Mouse (Mus musculus) liver, adult (tissue): ENCODE results near the gene Gm5269.

ENCODE experiments used
- GATA4 ChIP-seq: IDR thresholded peaks from 2 replicates; pipeline ENCODE4 v1.6.1; 2014; ENCODE audit warnings: mild to moderate bottlenecking, low read length; ENCODE audit not compliant: insufficient replicate concordance

The Gm5269 gene

GRCm38 (mm10) chr1:45894168-45894912 is 4.3 kb upstream of the Gm5269 start:
- TF ChIP-seq GATA4 = no peak

GRCm38 (mm10) chr1:45891986-45892385 is 1.9 kb upstream of the Gm5269 start:
- no peak for TF ChIP-seq GATA4

DNA sequence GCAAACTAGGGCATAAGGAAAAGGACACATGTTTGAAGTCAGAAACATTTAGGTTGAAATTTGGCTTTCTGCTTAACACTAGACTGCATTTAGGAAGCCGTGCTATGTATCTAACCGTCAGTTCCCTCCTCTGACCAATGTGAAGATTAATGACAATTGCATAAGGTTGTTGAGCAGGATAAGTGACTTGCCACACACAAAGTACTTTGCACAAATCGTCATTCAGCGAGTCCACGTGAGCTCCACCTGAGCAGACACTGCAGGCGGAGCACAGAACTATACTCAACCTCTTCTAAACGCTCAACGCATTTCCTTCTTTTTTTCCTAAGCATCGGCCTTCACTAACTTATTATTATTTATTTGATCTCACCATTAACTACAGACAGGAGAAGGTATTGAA is 3.3 kb downstream of the Gm5269 start:
- TF ChIP-seq GATA4 = no peak

DNA sequence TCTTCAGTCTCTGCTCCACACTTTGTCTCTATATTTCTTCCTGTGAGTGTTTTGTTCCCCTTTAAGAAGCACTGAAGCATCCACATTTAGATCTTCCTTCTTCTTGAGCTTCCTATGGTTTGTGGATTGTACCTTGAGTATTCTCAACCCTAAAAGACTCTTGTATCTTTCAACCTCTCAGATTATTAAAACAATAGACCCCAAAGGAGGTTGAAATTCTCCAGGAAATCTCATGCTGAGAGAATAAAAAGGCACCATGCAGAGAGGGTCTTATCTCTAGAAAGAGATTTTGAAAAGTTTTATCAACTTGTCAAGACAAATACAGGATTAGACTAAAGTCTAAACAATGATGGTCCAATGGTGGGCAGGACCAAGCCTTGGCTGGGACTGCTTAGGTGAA is 6.7 kb downstream of the Gm5269 start:
- no peak for TF ChIP-seq GATA4

- TF ChIP-seq GATA4 = no peak
Measured at GRCm38 (mm10) chr1:45882076-45882475, 8.0 kb downstream of the Gm5269 start.

- TF ChIP-seq GATA4 = no peak
Measured at GRCm38 (mm10) chr1:45881228-45881832, 8.7 kb downstream of the Gm5269 start.

- TF ChIP-seq GATA4 = no peak
Measured at GRCm38 (mm10) chr1:45877463-45877862, 12.6 kb downstream of the Gm5269 start.

- TF ChIP-seq GATA4 = no peak
Measured at GRCm38 (mm10) chr1:45876450-45877198, 13.4 kb downstream of the Gm5269 start.

- no peak for TF ChIP-seq GATA4
Measured at GRCm38 (mm10) chr1:45875640-45876039, 14.4 kb downstream of the Gm5269 start.

- TF ChIP-seq GATA4 = no peak
Measured at GRCm38 (mm10) chr1:45873250-45873649, 16.8 kb downstream of the Gm5269 start.

DNA sequence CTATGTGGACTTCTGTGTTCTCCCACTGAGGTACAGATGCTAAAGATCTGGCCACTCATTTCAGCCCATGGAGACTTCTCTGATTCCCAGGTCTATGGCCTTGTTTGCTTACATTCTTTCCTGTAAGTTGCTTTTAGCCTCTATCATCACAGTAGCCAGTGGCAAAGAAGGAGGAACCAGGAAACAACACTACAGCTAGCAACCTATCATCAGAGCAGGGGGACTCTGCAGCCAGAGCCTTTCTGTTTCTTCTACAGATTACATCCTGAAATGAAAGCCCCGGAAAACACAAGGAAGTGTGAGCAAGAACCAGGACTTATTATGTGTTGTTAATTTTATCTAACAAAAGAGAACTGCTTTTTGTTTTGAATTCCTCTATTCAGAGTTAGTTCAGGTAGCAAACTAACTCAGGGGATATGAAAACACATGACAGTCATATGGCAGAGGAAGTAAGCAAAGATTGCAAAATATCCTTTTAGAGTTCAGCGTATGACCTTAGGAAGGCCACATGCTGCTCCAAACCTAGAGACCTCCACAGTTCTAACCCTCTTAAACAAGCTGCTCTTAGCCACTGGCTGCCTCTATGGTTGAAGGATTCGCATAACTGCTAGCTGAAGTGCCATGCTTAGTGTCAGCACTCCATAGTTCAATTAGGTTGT is 21.5 kb downstream of the Gm5269 start:
- no peak for TF ChIP-seq GATA4

- no peak for TF ChIP-seq GATA4
Measured at GRCm38 (mm10) chr1:45868050-45868449, 22.0 kb downstream of the Gm5269 start.

GRCm38 (mm10) chr1:45866288-45867018 is 23.6 kb downstream of the Gm5269 start:
- TF ChIP-seq GATA4 = no peak

- no peak for TF ChIP-seq GATA4
Measured at GRCm38 (mm10) chr1:45865727-45866126, 24.3 kb downstream of the Gm5269 start.

- no peak; the same call in 1 of the 2 replicates for TF ChIP-seq GATA4
Measured at GRCm38 (mm10) chr1:45865316-45865715, 24.8 kb downstream of the Gm5269 start.
